Mouse (Mus musculus): ENCODE measurements at regions not wholly inside any gene's neighbourhood (a gene's known extent, or its start where the extent isn't known, plus 50 kb on each side); places are given as distances from the start of the nearest gene placed in this dataset.

- no peak for DNase-seq (ENCODE audit: low spot score in 2 of 2)
Observed at GRCm38 (mm10) chr10:56453578-56454069, 76.5 kb downstream of the Gja1 start.

- DNase-seq (ENCODE audit: low spot score in 2 of 2): no peak
Observed at GRCm38 (mm10) chr10:56455867-56456468, 78.8 kb downstream of the Gja1 start.

GRCm38 (mm10) chr10:56468537-56468936 lies 91.4 kb downstream of the Gja1 start:
- DNase-seq (ENCODE audit: low spot score in 2 of 2): no peak

DNA sequence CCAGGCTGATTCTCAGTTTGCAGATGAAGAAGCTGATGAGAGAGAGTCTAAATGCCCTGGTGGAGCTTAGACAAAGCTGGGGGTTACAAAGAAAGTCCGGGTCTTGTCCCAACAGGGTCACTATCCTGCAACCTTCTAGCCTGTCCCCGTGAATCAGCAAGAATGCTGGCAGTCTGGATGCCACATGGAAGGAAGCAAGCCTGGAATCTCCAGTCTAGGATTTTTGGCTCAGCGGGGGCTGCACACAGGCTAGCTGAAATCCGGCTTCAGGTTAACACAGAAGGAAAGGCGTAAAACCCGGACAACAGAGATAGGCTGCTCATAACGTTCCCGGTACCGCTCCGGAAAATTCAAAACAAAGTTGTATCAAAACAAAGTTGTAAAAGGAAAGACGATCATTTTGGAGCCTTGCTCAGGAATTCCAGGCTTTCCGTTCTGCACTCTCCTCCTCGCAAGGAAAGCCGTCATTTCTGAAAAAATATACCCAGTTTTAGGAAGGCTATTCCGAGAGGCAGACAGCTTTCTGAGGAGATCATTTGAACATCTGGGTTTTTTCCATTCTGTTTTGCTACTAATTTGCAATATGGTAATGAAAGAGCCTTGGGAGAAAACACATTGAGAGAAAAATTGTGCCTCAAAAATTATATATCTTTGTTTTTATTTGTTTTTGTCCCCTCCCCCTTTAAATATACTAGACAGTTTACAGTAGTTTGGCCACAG lies 92.0 kb downstream of the Gja1 start:
- no peak for DNase-seq (ENCODE audit: low spot score in 2 of 2)

DNA sequence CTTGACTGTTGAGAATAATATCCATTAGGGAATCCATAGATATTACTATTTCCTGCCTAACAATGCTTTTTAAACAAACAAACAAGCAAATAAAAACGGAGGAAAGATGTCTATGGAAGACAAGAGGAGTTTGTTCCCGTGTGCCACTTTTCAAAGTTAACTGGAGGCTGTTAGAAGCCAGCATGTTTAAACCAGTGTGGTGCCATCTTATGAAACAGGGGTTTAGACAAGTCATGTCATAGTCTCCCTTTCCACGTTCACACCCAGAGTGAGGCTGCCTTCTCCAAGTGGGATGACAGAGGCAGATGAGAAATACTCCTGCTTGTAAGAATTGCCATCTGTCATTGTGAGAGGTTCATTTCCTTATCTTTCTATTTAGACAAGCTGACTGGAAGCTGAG lies 92.8 kb downstream of the Gja1 start:
- DNase-seq (ENCODE audit: low spot score in 2 of 2): no peak

GRCm38 (mm10) chr10:56474951-56475350 lies 97.8 kb downstream of the Gja1 start:
- no peak for DNase-seq (ENCODE audit: low spot score in 2 of 2)

DNA sequence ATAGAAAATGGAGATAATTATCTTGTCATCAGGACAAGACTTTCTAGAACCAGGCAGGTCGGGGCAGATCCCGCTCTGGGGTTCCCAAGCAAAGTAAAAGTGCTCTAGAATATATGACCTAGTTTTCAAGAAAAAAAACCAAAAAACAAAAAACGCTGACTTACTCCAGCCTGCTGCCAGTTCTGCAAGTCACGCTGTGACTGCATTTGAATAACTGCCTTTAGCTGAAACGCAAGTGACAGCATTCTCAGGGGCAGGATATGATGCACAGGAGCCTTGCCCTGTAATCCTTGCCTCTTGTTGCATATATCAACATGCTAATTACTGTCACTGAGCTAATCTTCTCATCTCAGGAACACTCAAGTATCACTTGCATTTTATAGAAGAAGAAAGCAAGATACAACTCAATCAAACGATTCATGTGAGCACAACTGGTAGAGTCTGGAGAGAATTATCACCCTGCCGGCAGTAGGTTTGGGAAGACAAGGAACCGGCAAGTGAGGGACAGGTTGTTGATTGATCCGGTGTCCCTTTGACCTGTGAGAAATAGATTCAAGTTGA lies 105.1 kb downstream of the Gja1 start:
- DNase-seq (ENCODE audit: low spot score in 2 of 2): no peak

DNA sequence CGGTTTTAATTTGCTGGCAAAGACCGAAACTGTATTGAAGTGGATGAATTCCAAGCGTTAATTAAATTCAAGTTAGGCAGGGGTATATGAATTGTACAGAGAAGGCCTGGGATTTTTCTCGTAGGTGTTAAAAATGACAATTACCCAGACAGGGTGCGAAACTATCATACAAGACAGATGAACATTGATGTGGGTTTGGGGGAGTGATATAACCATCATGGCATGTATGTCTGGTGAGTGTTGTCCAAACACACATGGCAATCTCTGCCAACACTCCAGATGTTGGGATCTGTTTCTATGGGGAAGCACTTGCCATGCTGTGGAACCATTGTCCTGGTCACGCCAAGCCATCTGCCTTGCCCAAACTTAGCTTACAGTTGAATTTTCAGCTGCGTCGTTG lies 107.8 kb downstream of the Gja1 start:
- no peak for DNase-seq (ENCODE audit: low spot score in 2 of 2)

GRCm38 (mm10) chr10:56485746-56486145 lies 108.6 kb downstream of the Gja1 start:
- DNase-seq (ENCODE audit: low spot score in 2 of 2): no peak

GRCm38 (mm10) chr10:56486584-56486983 lies 109.5 kb downstream of the Gja1 start:
- DNase-seq (ENCODE audit: low spot score in 2 of 2): no peak

GRCm38 (mm10) chr10:56493461-56493860 lies 116.3 kb downstream of the Gja1 start:
- no peak for DNase-seq (ENCODE audit: low spot score in 2 of 2)

- DNase-seq (ENCODE audit: low spot score in 2 of 2): no peak
Observed at GRCm38 (mm10) chr10:56495352-56495751, 118.2 kb downstream of the Gja1 start.

- DNase-seq (ENCODE audit: low spot score in 2 of 2): no peak
Observed at GRCm38 (mm10) chr10:56519041-56519440, 141.9 kb downstream of the Gja1 start.

- DNase-seq (ENCODE audit: low spot score in 2 of 2): no peak
Observed at GRCm38 (mm10) chr10:56525791-56526190, 148.7 kb downstream of the Gja1 start.

DNA sequence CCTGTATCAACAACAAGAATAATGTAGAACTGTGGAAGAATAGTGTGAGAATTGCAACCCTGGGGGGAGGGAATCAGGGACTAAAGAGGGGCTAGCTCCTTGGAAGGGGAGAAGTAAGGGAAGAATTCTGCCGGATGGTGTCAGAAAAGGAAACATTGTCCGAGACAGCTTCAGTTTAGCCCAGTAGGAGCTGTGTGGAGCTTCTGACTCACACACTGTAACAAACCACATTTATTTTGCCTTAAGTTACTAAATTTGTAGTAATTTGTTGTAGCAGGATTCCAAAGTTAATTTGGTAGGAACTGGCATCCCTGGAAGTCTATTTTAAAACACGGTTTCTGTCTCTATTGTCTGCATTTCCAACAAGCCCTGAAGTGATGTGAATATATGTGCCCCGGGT lies 160.0 kb downstream of the Gja1 start:
- DNase-seq (ENCODE audit: low spot score in 2 of 2): no peak

DNA sequence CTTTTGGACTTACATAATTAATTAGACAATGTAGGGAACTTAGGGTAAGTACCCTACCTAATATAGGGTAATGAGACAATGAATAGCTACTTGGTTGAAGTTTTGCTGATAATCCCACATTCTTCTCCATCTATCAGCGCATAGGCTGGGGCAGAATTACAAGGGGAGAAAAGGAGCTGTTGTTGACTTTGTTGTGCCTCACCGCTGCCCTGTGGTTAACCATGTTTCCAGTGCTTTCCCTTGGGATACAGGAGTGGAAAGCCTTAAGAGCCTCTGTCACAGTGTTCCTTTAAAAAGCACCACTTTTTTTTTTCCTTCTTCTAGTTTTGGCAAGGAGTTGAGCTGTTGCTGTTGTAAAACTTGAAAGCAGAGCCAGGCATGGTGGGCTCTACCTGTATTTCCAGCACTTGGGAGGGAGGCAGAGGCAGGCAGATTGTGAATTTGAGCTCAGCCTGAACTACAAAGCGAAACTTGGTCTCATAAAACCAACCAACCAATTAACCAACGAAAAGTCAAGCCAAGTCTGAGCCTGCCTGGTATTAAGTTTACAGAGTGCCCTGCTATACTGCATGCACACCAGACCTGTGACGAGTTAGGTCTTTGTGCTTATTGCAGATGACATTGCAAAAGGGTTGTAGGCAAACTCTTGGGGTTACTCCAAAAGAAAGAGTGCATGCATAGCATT lies 162.8 kb downstream of the Gja1 start:
- no peak for DNase-seq (ENCODE audit: low spot score in 2 of 2)

GRCm38 (mm10) chr10:56542106-56542505 lies 165.0 kb downstream of the Gja1 start:
- no peak for DNase-seq (ENCODE audit: low spot score in 2 of 2)

GRCm38 (mm10) chr10:56545989-56546388 lies 168.9 kb downstream of the Gja1 start:
- DNase-seq (ENCODE audit: low spot score in 2 of 2): no peak

DNA sequence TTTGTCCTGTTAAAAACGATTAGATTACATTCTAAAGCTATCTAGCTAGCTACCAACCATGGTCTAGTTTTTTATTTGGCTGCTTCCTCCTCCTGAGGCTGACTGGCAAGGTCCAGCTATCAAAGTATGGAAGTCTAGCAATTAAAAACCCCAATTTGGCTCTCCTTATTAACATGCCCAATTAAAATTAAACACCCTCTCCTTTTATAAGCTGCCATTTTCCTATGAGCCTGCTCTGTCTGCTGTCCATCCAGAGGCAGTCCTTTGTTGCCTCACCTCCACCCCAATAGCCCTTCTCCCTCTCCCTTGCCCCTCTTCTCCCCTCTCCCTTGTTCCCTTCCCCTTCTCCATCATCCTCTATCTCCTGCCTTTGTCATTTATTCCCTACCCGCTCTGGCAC lies 169.7 kb downstream of the Gja1 start:
- DNase-seq (ENCODE audit: low spot score in 2 of 2): no peak

- DNase-seq (ENCODE audit: low spot score in 2 of 2): no peak
Observed at GRCm38 (mm10) chr10:56547825-56548224, 170.7 kb downstream of the Gja1 start.

DNA sequence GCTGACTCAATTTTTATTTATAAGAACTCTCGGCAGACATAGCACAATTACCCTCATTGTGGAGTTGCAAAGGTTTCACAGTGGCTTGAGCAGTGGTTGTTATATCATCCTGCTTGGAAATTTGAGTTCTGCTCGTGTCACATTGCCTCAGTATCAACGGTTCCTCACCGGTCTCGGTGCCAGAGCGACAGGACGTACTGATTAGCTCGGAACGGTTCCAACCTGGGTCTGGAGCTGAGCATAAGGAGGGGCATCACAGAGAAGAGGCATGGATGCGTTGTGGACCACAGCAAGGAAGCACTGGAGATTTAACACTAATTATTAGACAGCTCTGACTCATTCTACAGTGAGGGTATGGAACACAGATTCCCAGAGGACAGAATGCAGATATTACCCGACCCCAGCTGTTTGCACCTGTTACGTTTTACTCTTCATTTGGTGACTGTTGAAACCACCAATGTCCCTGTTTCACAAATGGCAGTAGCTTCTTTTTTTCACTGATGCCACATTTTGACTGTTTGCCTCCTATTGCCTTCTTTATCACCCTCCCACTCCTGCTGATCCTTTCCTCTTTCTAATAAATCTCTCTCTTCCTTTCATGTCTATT lies 189.8 kb downstream of the Gja1 start:
- no peak for DNase-seq (ENCODE audit: low spot score in 2 of 2)

GRCm38 (mm10) chr10:56582065-56582464 lies 204.9 kb downstream of the Gja1 start:
- no peak for DNase-seq (ENCODE audit: low spot score in 2 of 2)

Data from natural killer cell, adult 2 months (primary cell).